Mouse (Mus musculus) thymus, postnatal 10 days (tissue): ENCODE measurements around the gene Spint2.
"Not testable (repeated sequence)": the region's sequence is repeated elsewhere in the genome, so short reads cannot be mapped to it uniquely, and the experiment has no call there.

ENCODE experiments used
- DNase-seq, 2 experiments: peaks; one replicate each; pipeline ENCODE4 v3.0.0; 2021; ENCODE audit warnings: low spot score in 2 of 2

Spint2 gene

DNA sequence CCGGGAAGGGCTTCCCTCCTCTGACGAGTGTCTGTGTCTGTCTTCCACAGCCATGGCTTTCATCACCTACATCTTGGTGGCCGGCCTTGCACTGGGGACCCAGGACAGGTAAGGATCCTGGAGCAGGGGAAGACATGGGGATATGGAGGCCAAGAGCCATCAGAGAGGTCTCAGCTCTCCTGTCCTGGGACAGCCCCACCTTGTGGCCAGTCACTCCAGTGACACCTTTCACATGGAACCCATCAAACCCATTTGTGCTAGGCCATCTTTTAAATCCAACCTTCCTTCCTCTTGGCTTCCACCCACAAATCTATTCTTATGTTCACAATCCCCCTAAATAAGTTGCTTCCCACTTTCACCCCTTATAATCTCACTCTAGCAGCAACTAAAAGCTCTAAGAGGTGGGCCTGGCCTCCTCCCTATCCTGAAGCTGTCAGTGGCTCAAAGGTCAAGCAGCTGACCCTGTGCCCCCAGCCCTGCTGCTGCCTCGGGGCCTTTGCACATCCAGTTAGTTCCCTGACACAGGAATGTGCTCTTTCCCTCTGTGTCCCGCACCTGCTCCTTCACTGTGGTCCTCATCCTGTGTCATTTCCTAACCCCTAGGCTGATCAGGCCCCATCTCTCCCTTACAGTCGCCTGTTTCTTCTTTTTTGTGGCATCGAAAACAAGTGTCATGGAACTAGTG, 36.8 kb downstream of the Spint2 start:
- DNase-seq, result peak in 1 of 2 experiments; percentile 55

- DNase-seq, result peak; percentile 97 to 99
Observed at GRCm38 (mm10) chr7:29238019-29238967, 43.4 kb downstream of the Spint2 start, which contains the start of gene Yif1b. TSS of gene Yif1b (plus strand) at chr7:29238329.

DNA sequence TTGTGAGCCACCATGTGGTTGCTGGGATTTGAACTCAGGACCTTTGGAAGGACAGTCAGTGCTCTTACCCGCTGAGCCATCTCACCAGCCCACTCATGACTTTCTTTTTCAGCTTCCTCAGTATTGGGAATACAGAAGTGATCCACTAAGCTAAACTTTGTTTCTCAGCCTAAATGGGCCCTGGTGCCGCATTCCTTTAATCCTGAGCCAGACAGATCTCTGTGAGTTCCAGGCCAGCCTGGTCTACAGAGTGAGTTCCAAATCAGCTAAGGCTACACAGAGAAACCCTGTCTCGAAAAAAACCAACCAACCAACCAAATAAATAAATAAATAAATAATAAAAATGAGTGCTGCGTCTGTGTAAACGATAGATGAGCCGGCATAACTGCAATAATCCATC, 44.1 kb downstream of the Spint2 start:
- not testable (repeated sequence) for DNase-seq

- DNase-seq, result no peak
Observed at GRCm38 (mm10) chr7:29236593-29236992, 45.1 kb downstream of the Spint2 start.

GRCm38 (mm10) chr7:29234661-29235060, 47.1 kb downstream of the Spint2 start:
- DNase-seq, result no peak

GRCm38 (mm10) chr7:29233745-29234144, 48.0 kb downstream of the Spint2 start:
- DNase-seq, result no peak

DNA sequence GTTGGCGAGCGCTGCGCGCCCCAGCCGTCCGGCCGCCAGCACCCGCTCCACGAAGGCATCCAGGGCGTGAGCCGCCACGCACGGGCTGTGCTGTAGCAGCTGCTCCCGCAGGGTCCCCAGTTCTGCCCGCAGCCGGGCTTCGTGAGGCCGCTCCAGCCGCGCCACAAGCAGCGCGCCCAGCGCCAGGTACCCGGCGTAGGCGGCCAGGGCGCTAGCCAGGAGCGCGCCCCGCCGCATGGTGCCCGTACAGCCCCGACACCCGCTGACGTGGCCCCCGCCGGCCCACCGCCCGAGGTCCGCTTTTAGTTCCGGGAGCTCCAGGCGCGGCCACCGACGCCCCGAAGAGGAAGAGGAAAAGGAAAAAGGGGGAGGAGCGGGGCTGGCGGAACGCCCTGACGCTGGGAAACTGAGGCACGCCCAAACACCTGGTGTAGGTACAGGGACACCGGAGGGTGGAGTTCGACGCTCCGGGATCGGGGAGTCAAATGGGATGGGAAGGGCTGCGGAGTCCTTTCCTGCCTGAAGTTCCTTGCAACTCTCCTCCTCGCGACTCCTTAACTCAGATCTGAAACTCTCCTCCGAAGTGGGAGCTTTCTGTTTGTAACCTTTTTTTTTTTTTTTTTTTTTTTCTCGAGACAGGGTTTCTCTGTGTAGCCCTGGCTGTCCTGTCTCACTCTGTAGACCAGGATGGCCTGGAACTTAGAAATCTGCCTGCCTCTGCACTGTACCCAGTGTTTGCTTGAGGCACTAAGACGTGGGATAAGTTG, 49.3 kb downstream of the Spint2 start, which contains the start of gene Kcnk6:
Kcnk6 (minus strand) TSS at position 269 of the 767 bp plus-strand sequence.
- DNase-seq, result no peak

GRCm38 (mm10) chr7:29231517-29231916, 50.2 kb downstream of the Spint2 start:
- no peak for DNase-seq

- no peak for DNase-seq
Observed at GRCm38 (mm10) chr7:29230560-29230959, 51.2 kb downstream of the Spint2 start.

- no peak for DNase-seq
Observed at GRCm38 (mm10) chr7:29228202-29228601, 53.5 kb downstream of the Spint2 start.

DNA sequence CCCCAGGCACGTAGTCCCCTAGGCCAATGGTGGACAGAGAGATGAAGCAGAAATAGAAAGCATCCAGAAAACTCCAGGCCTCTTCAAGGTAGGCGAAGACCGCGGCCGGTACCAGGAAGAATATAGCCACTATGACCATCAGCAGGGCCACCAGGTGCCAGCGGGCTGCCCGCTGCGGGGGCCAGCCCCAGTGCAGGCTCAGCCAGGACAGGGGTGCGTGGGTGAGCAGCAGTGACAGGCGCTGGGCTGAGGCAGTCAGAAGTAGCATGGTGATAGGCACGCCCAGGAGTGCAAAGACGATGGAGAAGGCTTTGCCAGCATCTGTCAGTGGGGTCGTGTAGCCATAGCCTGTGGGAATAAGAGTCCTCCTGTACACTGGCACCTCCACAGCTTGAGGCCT, 56.2 kb downstream of the Spint2 start:
- DNase-seq, result no peak

GRCm38 (mm10) chr7:29224756-29225394, 56.8 kb downstream of the Spint2 start:
- DNase-seq, result no peak

GRCm38 (mm10) chr7:29214846-29215245, 66.9 kb downstream of the Spint2 start:
- no peak for DNase-seq

DNA sequence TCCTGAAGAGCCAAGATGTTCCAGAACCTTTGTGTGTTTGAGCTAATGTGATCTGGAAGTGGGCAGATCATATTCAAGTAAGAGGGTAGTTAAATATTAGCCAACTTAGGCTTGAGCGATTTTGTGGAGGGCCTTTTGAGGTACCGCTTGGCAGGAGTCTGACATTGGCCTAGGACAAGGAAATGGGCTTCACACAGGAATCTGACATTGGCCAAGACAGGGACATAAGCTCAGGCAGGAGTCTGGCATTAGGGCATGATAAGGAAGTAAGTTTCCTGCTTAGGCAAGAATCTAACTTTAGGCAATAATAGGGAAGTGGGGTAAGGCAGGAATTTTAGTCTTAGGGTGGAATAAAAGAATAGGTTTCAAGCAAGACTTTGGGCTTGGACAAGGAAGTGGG, 67.5 kb downstream of the Spint2 start:
- no peak for DNase-seq

GRCm38 (mm10) chr7:29213675-29214082, 68.0 kb downstream of the Spint2 start, which contains the start of gene Catsperg1:
TSS of gene Catsperg1 (minus strand) at chr7:29214035.
- DNase-seq, result no peak

- not testable (repeated sequence) for DNase-seq
Observed at GRCm38 (mm10) chr7:29212775-29213560, 68.7 kb downstream of the Spint2 start.

- DNase-seq, result no peak
Observed at GRCm38 (mm10) chr7:29212199-29212765, 69.4 kb downstream of the Spint2 start.

DNA sequence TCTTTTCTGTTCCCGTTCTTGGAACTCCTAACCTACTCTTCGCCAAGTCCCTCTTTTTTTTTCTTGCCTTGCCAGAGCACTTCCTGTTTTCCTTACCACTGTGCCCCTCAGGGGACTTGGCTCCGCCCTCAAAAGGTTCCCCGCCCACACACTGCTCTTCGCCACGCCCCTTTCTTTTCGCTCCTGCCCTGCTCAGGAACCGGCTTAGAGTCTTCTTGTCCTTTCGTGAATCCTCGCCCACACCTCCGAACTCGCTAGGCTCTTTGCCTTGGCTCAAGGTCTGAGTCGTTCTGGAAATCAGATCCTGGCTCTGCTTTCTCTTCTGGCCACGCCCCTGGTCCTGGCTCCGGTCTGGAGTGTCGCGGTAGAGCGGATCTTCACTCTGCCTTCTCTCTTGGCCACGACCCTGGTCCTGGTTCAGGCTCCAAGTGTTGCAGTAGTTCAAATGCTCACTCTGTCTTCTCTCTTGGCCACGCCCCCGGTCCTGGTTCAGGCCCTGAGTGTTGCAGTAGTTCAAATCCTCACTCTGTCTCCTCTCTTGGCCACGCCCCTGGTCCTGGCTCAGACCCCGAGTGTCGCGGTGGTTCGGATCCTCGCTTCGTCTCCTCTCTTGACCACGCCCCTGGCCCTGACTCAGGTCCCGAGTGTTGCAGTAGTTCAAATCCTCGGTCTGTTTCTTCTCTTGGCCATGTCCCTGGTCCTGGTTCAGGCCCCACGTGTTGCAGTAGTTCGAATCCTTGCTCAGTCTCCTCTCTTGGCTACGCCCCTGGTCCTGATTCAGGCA, 70.1 kb downstream of the Spint2 start:
- peak; percentile 74 to 80 for DNase-seq

DNA sequence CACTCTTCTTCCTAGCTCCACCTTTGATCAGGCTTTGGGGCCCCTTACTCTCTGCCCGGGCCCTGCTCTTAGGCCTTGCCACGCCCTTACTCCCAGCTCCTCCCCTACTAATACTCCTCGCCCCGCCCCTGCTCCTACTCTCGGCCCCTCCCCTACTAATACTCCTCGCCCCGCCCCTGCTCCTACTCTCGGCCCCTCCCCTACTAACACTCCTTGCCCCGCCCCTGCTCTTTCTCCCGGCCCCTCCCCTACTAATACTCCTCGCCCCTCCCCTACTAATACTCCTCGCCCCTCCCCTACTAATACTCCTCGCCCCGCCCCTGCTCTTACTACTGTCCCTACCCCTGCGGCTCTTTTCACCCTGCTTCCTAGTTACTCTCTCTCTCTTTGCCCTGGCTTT, 70.7 kb downstream of the Spint2 start:
- not testable (repeated sequence) for DNase-seq
